Mouse (Mus musculus) liver, postnatal 0 days (tissue): ENCODE data around the gene Nup85.

ENCODE experiments used
- CTCF ChIP-seq: sonication (generic); IDR thresholded peaks from 2 replicates; pipeline ENCODE4 v1.5.1; 2016; ENCODE audit warnings: antibody characterized with exemption, low read depth
- EP300 ChIP-seq: IDR thresholded peaks from 2 replicates; pipeline ENCODE4 v1.6.1; 2016; ENCODE audit warnings: antibody characterized with exemption, low read depth, mild to moderate bottlenecking

DNA sequence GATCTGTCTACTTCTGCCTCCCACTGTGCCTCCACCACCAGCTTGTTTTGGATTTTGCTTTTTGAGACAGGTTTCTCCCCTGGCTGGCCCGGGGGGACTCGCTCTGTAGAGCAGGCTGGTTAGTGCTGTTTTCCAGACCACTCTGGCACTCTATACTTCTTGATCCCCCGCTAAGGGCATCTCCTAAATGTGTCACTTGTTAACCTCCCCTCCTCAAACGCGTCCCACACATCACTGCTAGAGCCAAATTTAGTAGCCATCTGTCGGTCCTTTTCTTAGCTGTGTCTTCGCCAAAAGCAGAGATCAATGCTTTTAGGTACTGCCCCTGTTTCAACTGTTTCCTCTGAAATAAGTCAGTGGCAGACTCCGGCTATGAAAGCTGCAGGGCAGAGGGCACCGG lies 45.5 kb upstream of the Nup85 start:
- TF ChIP-seq CTCF (no peak), EP300 (no peak)
